Mouse (Mus musculus) ES-E14 (cell line): ENCODE results near the gene Zmynd19.

Source experiments
- CHD2 ChIP-seq: IDR thresholded peaks from 2 replicates; pipeline ENCODE4 v1.6.1; 2014; ENCODE audit warnings: mild to moderate bottlenecking, low read depth, low read length, inconsistent platforms
- HCFC1 ChIP-seq: IDR thresholded peaks from 2 replicates; pipeline ENCODE4 v1.6.1; 2012; ENCODE audit warnings: low read length, inconsistent platforms, borderline replicate concordance; ENCODE audit not compliant: insufficient read depth
- ZC3H11A ChIP-seq: IDR thresholded peaks from 2 replicates; pipeline ENCODE4 v1.6.1; 2012; ENCODE audit warnings: low read depth, mild to moderate bottlenecking, inconsistent platforms, low read length, borderline replicate concordance

DNA sequence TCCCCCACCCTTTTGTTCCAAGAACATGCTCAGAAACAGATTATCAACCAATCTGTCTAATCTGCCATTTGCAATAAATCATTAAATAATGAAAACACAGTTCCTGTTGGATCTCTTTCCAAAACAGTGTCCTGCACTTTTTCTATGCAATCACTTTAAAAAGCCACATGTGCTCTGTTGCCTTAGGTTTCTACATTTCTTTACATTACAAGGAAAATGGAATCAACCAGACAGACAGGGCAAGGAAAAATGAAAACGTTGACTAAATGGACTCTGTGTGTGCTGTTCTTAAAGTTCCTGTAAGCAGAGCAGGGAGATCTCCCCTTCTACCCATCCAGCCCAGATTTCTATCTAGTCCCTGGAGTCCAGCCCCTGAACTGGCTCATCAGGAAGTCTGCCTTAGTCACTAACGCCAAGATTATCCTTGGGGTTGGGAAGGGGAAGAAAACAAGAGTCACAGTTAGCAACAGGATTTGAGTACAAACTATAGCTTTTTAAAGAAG, 43.9 kb upstream of the Zmynd19 start:
- TF ChIP-seq CHD2 (no peak), ZC3H11A (no peak), HCFC1 (no peak)
